Mouse (Mus musculus): ENCODE data around the gene Thap2.

Gene Thap2

GRCm38 (mm10) chr10:115354553-115354952, 29.7 kb downstream of the Thap2 start:
- peak; percentile 26 for DNase-seq (ENCODE audit: low spot score)

GRCm38 (mm10) chr10:115350810-115351397, 33.3 kb downstream of the Thap2 start:
- DNase-seq (ENCODE audit: low spot score): no peak

- DNase-seq (ENCODE audit: low spot score): no peak
Measured at GRCm38 (mm10) chr10:115349509-115349908, 34.7 kb downstream of the Thap2 start.

GRCm38 (mm10) chr10:115349029-115349428, 35.2 kb downstream of the Thap2 start:
- DNase-seq (ENCODE audit: low spot score): no peak

GRCm38 (mm10) chr10:115348131-115348530, 36.1 kb downstream of the Thap2 start:
- DNase-seq (ENCODE audit: low spot score): no peak

GRCm38 (mm10) chr10:115346444-115346843, 37.8 kb downstream of the Thap2 start:
- DNase-seq (ENCODE audit: low spot score): no peak

- no peak for DNase-seq (ENCODE audit: low spot score)
Measured at GRCm38 (mm10) chr10:115342771-115343425, 41.3 kb downstream of the Thap2 start.

GRCm38 (mm10) chr10:115339820-115340328, 44.4 kb downstream of the Thap2 start:
- no peak for DNase-seq (ENCODE audit: low spot score)

- DNase-seq (ENCODE audit: low spot score): no peak
Measured at GRCm38 (mm10) chr10:115336901-115337300, 47.3 kb downstream of the Thap2 start.

GRCm38 (mm10) chr10:115333528-115333927, 50.7 kb downstream of the Thap2 start:
- DNase-seq (ENCODE audit: low spot score): peak; percentile 87

GRCm38 (mm10) chr10:115332997-115333396, 51.2 kb downstream of the Thap2 start:
- no peak for DNase-seq (ENCODE audit: low spot score)

- DNase-seq (ENCODE audit: low spot score): peak; percentile 70
Measured at GRCm38 (mm10) chr10:115332420-115332952, 51.8 kb downstream of the Thap2 start.

GRCm38 (mm10) chr10:115329010-115329530, 55.2 kb downstream of the Thap2 start:
- peak; percentile 20 for DNase-seq (ENCODE audit: low spot score)

- DNase-seq (ENCODE audit: low spot score): peak; percentile 72
Measured at GRCm38 (mm10) chr10:115328514-115328913, 55.7 kb downstream of the Thap2 start.

- DNase-seq (ENCODE audit: low spot score): peak; percentile 84
Measured at GRCm38 (mm10) chr10:115323295-115323694, 60.9 kb downstream of the Thap2 start.

- no peak for DNase-seq (ENCODE audit: low spot score)
Measured at GRCm38 (mm10) chr10:115321317-115322035, 62.8 kb downstream of the Thap2 start.

All from adipocyte (in vitro differentiated cells).